Mouse (Mus musculus): ENCODE results near the gene Fgf4. TPM values are rescaled to one million over a fixed set of nuclear protein-coding genes. Genes with fewer than 3 reads are reported as not detected.
"Not testable (repeated sequence)": the region's sequence is repeated elsewhere in the genome, so short reads cannot be mapped to it uniquely, and the experiment has no call there.

The Fgf4 gene
- total RNA-seq, 2 experiments from 2014 or later, result not detected

GRCm38 (mm10) chr7:144867161-144867560 is 20.0 kb downstream of the Fgf4 start:
- no peak for DNase-seq

GRCm38 (mm10) chr7:144867602-144868001 is 20.4 kb downstream of the Fgf4 start:
- no peak for DNase-seq

- no peak for DNase-seq
These were observed 25.3 kb downstream of the Fgf4 start for GRCm38 (mm10) chr7:144872420-144872819.

DNA sequence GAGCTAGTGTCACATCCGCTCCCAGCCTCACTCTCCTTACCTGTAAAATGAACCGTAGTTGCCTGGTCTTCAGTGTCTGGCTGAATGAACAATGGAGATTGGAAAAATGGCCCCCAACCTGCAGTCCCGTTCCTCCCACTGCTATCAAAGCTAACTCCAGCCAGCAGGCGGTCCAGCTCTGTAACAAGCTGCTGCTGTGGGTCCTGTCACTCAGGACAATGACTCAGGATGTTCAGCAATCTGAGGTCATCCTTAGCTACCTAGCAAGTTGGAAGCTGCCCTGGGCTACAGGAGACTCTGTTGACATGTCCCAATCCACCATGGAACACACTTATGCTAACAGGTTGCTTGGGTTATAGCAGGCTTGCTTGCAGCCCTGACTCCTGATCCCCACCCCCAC is 26.0 kb downstream of the Fgf4 start:
- DNase-seq, result no peak

DNA sequence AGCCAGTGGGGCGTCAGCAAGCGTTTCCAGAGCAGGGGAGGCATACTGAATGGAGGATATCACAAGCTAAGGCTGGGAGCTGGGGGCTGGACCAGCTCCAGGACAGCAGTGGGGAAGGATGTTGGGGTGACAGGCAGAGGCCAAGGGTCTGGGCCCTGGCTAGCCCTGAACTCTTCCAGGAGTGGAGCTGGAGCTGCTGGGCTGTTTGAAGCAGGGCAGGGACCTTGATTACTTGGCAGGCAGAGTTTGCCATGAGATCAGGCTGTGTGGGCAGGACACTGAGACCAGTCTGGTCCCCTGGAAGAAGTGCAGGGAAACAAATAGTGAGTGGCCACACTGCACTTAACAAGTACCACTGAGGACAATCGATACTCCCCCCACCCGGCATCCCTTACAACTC is 27.1 kb downstream of the Fgf4 start:
- DNase-seq, result peak; percentile 39 to 53

GRCm38 (mm10) chr7:144878401-144878800 is 31.2 kb downstream of the Fgf4 start:
- peak; percentile 42 to 47 for DNase-seq

DNA sequence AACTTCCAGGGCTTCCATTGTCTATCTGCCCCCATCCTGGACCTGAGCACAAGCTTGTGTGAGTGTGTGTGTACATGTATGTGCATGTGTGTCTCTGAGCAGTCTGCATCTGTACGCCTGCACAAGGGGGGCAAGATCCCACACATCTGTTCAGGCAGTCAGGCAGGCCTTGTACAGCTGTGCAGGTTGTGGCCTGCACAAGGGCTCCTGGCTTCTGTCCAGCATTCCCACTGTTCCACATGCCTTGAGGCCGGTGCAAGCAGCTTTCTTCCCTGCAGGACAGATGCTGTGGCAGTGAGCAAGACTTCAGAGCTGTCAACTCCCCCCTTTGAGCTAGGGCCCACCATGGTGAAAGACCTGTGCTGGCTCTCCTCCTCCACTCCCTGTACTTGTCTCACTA is 35.9 kb downstream of the Fgf4 start:
- DNase-seq, result peak in 1 of 2 experiments; percentile 17

DNA sequence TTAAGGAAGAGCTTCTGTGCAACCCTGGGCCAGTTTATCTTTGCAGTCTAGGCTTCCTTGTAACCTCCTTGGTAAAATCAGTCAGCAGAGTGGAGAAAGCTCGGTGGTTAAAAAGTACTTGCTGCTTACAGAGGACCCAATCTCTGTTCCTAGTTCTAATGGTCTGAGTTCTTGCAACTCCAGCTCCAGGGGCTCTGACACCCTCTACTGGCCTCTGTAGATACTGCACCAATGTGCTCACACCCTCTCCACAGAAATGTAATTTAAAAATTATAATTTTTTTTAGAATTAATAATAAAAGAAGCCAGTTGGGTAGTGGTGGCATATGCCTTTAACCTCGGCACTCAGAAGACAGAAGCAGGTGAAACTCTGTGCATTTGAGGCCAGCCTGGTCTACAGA is 40.5 kb downstream of the Fgf4 start:
- no peak for DNase-seq

- DNase-seq, result peak; percentile 72
These were observed 41.6 kb downstream of the Fgf4 start for GRCm38 (mm10) chr7:144888564-144889299.

DNA sequence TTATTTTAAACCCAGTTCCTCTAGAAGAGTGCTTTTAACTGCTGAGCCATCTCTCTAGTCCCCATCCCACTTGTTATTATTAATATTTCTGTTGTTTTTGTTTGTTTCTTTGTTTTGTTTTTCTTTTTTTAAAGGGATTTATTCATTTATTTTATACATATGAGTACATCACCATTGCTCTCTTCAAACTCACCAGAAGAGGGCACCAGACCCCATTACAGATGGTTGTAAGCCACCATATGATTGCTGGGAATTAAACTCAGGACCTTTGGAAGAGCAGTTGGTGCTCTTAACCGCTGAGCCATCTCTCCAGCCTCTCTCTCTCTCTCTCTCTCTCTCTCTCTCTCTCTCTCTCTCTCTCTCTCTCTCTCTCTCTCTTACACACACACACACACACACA is 43.5 kb downstream of the Fgf4 start:
- not testable (repeated sequence) for DNase-seq

DNA sequence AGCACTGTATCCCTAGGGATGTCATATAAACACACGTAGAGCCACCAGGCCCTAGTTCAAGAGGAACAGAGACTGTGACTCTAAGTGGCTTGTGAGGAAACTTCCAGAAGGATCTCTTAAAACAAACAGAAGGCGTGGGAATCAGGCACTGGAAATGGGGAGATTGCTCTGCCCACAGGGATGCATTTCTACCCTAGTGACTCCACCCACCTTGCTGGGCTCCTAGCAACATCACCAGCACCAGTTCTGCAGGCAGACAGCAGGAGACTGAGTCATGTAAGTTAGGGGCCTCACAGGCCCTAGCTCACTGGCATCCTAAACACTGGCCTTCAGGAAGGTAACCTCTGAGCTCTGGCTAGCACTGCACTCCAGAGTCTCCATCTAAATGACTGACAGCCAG is 44.7 kb downstream of the Fgf4 start:
- no peak for DNase-seq

- DNase-seq, result no peak
These were observed 45.2 kb downstream of the Fgf4 start for GRCm38 (mm10) chr7:144892322-144892721.

DNA sequence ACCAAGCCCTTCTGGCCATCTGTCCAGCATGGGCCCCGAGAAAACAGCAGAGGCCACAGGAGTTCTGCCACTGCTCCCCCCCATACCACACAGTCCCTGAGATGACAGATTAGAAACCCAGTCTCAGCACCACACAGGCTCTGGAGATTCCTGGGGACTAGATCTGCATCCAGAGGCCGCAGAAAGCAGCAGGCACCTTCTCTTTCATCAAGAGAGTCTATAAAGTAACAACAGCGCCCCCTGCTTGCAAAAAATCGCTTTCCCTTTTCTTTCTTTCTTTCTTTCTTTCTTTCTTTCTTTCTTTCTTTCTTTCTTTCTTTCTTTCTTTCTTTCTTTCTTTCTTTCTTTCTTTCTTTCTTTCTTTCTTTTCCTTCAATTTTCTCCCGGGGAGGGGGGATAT is 47.0 kb downstream of the Fgf4 start:
- peak; percentile 30 to 56 for DNase-seq

GRCm38 (mm10) chr7:144894706-144895105 is 47.5 kb downstream of the Fgf4 start:
- no peak for DNase-seq

- DNase-seq, result peak; percentile 80 to 85
These were observed 48.3 kb downstream of the Fgf4 start for GRCm38 (mm10) chr7:144895305-144896111.

DNA sequence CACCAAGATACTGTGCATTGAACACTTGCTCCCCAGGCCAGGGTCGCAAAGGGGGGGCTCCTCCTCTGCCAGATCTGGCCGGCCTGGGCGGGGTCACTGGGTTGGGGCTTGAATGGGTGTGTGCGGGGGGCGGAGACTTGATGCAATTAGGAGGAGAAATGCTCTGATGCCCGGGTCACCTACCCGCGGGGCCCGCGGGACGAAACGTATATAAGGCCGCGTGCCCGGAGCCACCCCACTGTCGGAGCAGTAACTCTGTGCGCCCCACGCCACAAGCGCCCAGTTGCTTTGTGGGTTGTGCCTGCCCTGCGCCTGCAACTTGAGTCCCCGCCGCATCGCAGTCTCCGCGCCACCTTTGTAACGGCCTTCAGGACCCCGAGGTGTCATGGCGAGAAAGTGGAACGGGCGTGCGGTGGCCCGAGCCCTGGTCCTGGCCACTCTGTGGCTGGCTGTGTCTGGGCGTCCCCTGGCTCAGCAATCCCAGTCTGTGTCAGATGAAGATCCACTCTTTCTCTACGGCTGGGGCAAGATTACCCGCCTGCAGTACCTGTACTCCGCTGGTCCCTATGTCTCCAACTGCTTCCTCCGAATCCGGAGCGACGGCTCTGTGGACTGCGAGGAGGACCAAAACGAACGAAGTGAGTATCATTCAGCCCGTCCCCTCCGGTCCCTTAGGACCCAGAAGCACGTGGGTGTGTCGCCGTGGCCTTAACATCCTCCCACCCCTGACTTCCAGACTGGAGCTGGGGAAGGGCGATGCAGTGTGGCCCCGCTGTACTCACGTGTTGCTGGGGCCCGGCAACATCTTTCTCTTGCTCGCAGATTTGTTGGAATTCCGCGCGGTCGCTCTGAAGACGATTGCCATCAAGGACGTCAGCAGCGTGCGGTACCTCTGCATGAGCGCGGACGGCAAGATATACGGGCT is 49.4 kb downstream of the Fgf4 start, which contains the start of gene Fgf15:
Gene Fgf15 (plus strand): TSS at position 238 of the 925 bp plus-strand sequence.
- peak in 1 of 2 experiments; percentile 11 for DNase-seq

DNA sequence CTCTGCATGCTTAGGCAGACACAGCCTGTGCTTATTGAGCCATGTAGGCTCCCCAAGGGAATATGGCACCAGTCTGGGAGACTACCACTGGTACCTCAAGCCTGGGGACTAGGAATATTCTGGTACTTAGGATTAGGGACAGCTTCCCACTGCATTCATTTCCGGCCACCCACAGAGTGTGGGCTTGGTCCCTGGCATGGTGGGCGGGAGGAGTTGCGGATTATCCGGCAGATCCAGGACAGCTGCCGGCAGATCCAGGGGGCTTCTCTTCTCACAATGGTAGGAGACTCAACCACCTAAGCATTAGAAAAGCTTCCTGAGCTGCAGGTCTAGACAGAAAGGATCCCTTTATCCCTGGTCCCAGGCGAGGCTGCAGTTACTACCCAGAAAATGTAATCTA is 51.3 kb downstream of the Fgf4 start:
- DNase-seq, result no peak

DNA sequence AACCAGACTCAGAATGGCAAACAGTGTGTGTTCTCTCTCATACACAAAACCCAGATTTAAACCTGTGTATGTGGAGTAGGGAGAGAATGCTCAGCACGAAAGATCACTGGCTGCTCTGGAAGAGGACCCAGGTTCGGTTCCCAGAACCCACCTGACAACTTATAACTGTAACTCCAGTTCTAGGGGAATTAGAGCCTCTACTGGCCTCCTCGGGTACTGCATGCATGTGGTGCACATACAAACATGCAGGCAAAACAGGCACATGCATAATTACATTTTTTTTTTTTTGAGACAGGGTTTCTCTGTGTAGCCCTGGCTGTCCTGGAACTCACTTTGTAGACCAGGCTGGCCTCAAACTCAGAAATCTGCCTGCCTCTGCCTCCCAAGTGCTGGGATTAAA is 58.3 kb downstream of the Fgf4 start:
- DNase-seq, result not testable (repeated sequence)

DNA sequence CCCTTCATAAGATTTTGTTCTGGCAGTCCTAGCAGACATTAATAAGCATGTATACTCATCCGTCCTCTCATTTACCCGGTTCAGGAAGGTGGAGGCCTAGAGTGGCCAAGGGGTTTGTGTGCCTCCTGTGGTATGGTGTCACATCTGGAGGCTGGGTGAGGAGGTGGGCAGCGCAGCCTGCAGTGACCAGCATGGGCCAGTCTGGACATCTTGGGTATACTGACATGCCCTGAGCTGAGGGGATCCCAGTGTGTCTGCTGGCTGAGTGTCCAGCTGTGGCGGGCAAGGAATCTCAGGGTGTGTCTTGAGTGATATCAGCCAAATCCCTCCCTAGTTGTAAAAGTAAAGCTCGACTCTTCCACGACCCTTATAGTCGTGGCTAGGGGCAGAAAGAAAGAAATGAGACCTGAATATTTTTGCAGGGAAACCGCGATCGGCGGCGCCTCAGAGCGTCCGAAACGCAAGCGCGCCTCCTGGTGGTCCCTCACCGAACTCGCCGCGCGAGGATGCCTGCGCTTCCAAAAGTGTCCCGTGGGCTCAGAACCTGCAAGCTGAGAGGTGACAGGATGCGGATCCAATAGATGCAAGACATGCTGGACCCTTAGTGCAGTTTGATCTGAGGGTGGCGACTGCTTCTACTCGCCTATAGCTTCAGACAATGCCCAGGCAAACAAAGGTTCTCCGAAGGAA is 59.7 kb downstream of the Fgf4 start:
- DNase-seq, result peak; percentile 60 to 70

GRCm38 (mm10) chr7:144907793-144908192 is 60.6 kb downstream of the Fgf4 start:
- DNase-seq, result peak in 1 of 2 experiments; percentile 20

- no peak for DNase-seq
These were observed 61.5 kb downstream of the Fgf4 start for GRCm38 (mm10) chr7:144908705-144909104.

DNA sequence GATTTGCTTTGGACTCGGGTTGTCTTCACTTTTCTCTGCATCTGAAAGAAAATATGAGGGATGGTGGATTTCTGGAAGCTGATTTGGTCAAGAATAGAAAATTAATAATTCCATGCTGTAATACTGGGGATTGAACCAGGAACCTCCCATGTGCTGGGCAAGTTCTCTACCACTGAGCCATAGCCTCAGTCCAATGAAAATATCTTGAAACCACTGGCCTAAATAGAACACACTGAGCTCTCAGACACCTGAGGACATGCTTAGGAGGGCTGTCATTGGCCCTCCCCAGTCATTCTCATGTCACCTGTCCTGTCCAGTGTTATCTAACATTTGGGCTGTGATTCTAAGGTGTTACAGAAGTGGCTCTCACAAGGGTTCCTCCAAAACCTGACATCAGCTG is 64.0 kb downstream of the Fgf4 start:
- no peak for DNase-seq
